Mouse (Mus musculus) neural tube, embryonic 10.5 days (tissue): ENCODE measurements around the gene Olfr601.
"Not testable (repeated sequence)": the region's sequence is repeated elsewhere in the genome, so short reads cannot be mapped to it uniquely, and the experiment has no call there.

ENCODE experiments used
- DNase-seq: peaks from one replicate; pipeline ENCODE4 v3.0.0-alpha.2; 2017; ENCODE audit warnings: low spot score; ENCODE audit errors: extremely low spot score

The Olfr601 gene

DNA sequence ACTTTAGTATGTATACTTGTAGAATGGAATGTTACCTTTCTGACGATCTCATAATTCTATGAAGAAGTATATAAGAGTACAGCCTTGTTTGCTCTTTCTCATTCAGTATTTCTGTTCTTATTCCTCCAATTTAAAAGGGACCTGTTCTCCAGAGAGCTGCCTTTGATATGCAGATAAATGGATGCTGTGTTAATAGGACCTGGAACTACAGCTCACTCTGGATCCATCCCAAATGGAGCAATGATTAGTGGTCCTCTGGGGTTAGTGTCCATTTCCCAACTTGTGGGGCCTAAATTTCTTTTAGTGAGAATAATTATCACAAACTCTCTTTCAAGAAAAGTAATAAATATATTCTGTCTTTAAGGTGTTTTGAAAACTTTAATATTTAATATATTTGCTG lies at the start of gene Olfr601:
Gene Olfr601, minus strand, starts transcription at position 101 of the 400 bp plus-strand sequence.
- DNase-seq: no peak

GRCm38 (mm10) chr7:103406521-103407055 lies 44.1 kb upstream of the Olfr601 start:
- DNase-seq: not testable (repeated sequence)

DNA sequence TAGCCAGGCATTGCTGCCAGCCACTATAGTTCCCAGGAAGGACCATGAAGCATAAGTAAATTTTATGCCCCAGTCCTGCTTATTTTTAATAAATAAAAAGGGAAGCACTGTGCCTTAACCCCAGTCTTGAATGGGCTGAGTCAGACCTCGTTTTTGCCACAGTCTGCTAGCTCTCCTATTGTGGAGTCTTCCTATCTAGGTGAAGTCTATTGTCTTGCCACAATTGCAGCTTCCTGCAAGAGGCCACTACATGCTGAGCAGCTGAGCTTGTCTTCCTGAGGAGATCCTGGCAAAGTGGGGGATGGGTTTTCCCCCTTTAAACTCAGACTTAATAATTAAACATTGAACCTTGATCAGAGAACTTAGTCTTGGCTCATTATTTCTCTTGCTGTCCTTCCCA lies 36.5 kb upstream of the Olfr601 start:
- DNase-seq: no peak

GRCm38 (mm10) chr7:103397758-103398157 lies 35.3 kb upstream of the Olfr601 start:
- no peak for DNase-seq

DNA sequence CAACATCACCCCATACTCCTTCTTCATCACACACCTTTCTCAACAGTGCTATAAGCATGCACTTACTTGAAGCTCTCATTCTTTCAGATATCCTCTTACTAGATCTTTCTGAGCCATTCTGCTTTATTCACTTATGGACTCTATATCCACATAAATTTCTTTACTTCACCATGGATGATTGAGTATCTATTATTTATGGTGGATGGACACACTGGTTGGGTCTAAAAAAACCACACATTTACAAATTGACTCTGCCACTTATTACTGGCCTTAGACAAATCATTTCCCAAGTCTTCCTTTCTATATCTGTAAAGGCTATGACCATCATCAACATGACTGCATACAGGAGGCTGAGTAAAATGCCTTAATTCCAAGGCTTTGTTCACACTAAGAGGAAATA lies 23.6 kb upstream of the Olfr601 start, which contains the start of gene Olfr603:
Gene Olfr603, minus strand, starts transcription at position 101 of the 400 bp plus-strand sequence.
- no peak for DNase-seq

DNA sequence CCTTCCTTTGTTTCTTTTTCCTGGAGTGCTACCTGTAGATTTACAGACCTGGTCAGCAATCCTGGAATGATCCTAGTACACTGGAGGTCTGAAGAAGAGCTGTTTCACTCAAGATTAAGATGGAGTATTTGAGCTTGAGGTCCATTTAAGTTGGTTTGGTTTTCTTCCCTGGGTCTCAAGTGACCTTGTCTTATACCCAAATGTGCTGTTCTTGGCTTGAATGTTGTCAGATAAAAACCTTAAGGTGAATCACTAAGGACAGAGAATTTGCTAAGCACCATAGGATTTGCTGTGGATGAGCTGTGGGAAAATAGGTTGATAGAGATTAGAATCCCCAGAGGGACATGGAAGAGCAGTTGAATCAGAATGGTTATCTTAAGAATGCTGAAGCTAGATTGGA lies 12.9 kb downstream of the Olfr601 start, which contains the start of gene Olfr600:
Gene Olfr600, minus strand, starts transcription at position 101 of the 400 bp plus-strand sequence.
- DNase-seq: no peak

GRCm38 (mm10) chr7:103335617-103336016 lies 26.8 kb downstream of the Olfr601 start, which contains the start of gene Olfr599:
Gene Olfr599 (plus strand): TSS chr7:103335917.
- no peak for DNase-seq

- DNase-seq: no peak
These were observed 39.2 kb downstream of the Olfr601 start, which contains the start of gene Olfr598 for GRCm38 (mm10) chr7:103323268-103323667. Gene Olfr598 (plus strand): TSS chr7:103323568.

DNA sequence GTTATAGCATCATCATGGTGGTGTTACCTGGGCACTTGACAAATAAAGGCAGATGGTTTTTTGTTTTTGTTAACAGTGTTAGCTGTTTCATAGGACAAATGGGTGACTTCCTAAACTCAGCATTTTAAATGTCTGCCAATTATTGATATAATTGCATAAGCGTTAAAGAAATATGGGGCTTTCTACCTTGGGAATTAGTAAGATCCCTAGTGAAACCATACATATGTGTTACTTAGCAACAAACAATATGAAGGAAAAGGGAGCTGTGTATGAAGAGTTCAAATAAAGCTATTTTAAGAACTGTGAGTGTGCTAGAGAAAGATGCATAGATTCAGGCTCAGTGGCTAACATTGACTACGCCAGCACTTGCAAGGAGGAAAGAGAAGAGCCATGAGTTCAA lies 46.4 kb downstream of the Olfr601 start, which contains the start of gene Olfr597:
Gene Olfr597, plus strand, starts transcription at position 301 of the 400 bp plus-strand sequence.
- not testable (repeated sequence) for DNase-seq
